Mouse (Mus musculus) liver, postnatal 0 days (tissue): ENCODE data around the gene Drc1.

Experiments used
- CTCF ChIP-seq: sonication (generic); IDR thresholded peaks from 2 replicates; pipeline ENCODE4 v1.5.1; 2016; ENCODE audit warnings: antibody characterized with exemption, low read depth
- EP300 ChIP-seq: IDR thresholded peaks from 2 replicates; pipeline ENCODE4 v1.6.1; 2016; ENCODE audit warnings: antibody characterized with exemption, low read depth, mild to moderate bottlenecking

- TF ChIP-seq CTCF, result no peak
- TF ChIP-seq EP300, result no peak
Measured at GRCm38 (mm10) chr5:30233042-30233441, 48.1 kb upstream of the Drc1 start.
